Mouse (Mus musculus): ENCODE measurements around the gene Rps24.

GRCm38 (mm10) chr14:24500845-24501186 is 13.9 kb downstream of the Rps24 start:
- TF ChIP-seq POLR2A (IDR thresholded peaks at IDR 0.05; ENCODE audit: borderline replicate concordance, extremely low read depth, insufficient read depth, insufficient read length, poor library complexity, severe bottlenecking) (no peak), CTCF (IDR thresholded peaks at IDR 0.05; ENCODE audit: borderline replicate concordance, extremely low read depth, insufficient read depth, insufficient read length) (no peak)
